Mouse (Mus musculus) lung, postnatal 0 days (tissue): ENCODE data around the gene Ppp1r1b.

Source experiments
- CTCF ChIP-seq: IDR thresholded peaks from 2 replicates; pipeline ENCODE4 v1.5.1; 2016; ENCODE audit warnings: antibody characterized with exemption, mild to moderate bottlenecking
- EP300 ChIP-seq: IDR thresholded peaks from 2 replicates; pipeline ENCODE4 v1.6.1; 2016; ENCODE audit warnings: antibody characterized with exemption, mild to moderate bottlenecking, control low read depth

GRCm38 (mm10) chr11:98354445-98354844 lies 6.2 kb downstream of the Ppp1r1b start:
- no peak for TF ChIP-seq CTCF
- TF ChIP-seq EP300, result no peak
